Mouse (Mus musculus) bone marrow macrophage, adult 2 months (primary cell): ENCODE data around the gene Saysd1.

Experiments used
- CTCF ChIP-seq: IDR thresholded peaks from 2 replicates; pipeline ENCODE4 v1.5.1; 2012; ENCODE audit warnings: low read depth, mild to moderate bottlenecking, low read length, moderate library complexity
- POLR2A ChIP-seq: IDR thresholded peaks from 2 replicates; pipeline ENCODE4 v1.6.1; 2012; ENCODE audit warnings: mild to moderate bottlenecking, low read depth, low read length, borderline replicate concordance

- TF ChIP-seq CTCF: no peak
- no peak for TF ChIP-seq POLR2A
Observed at GRCm38 (mm10) chr14:20112218-20112617, 26.1 kb downstream of the Saysd1 start.
